Mouse (Mus musculus): ENCODE measurements around the gene Nrp1. TPM values are rescaled to one million over a fixed set of nuclear protein-coding genes. Genes with fewer than 3 reads are reported as not detected.

The Nrp1 gene
- polyA plus RNA-seq, 1 experiment from 2014 or later = 70.5 TPM

- H3K4me3 ChIP-seq = no peak overlapping the region
- H3K4me1 ChIP-seq = no peaks in the 10 kb centered on the region
- no peaks in the 10 kb centered on the region for H3K9me3 ChIP-seq
- H3K27ac ChIP-seq = no peak overlapping the region
- no peaks in the 10 kb centered on the region for H3K27me3 ChIP-seq
- H3K36me3 ChIP-seq = peaks cover 8% of the 10 kb centered on the region; the same call in 1 of the 2 replicates
- WGBS = 78% methylated on average over 3 of the region's 3 CpGs
- no peak for ATAC-seq (ENCODE audit: insufficient number of reproducible peaks, insufficient read depth, low FRiP score, low TSS enrichment)
- H3K9ac ChIP-seq = no peak overlapping the region
- no peak overlapping the region for H3K4me2 ChIP-seq (replicated peaks)
These were observed 68.7 kb downstream of the Nrp1 start for GRCm38 (mm10) chr8:128427071-128427470.

GRCm38 (mm10) chr8:128428971-128429370 lies 70.6 kb downstream of the Nrp1 start:
- WGBS = 67% methylated on average over 1 of the region's 1 CpGs
- Histone ChIP-seq H3K4me2 (replicated peaks) (no peak overlapping the region), H3K36me3 (peaks cover 14% of the 10 kb centered on the region), H3K27me3 (no peaks in the 10 kb centered on the region), H3K9me3 (no peaks in the 10 kb centered on the region), H3K27ac (no peak overlapping the region), H3K4me1 (no peaks in the 10 kb centered on the region), H3K4me3 (no peak overlapping the region), H3K9ac (no peak overlapping the region)
- ATAC-seq (ENCODE audit: insufficient number of reproducible peaks, insufficient read depth, low FRiP score, low TSS enrichment) = no peak

GRCm38 (mm10) chr8:128431082-128431481 lies 72.7 kb downstream of the Nrp1 start:
- Histone ChIP-seq H3K4me3 (no peak overlapping the region), H3K36me3 (peaks cover 33% of the 10 kb centered on the region), H3K9ac (no peak overlapping the region), H3K27me3 (no peaks in the 10 kb centered on the region), H3K27ac (no peak overlapping the region), H3K4me2 (replicated peaks) (no peak overlapping the region), H3K9me3 (no peaks in the 10 kb centered on the region), H3K4me1 (no peaks in the 10 kb centered on the region)
- WGBS = 79% methylated on average over 1 of the region's 1 CpGs
- ATAC-seq (ENCODE audit: insufficient number of reproducible peaks, insufficient read depth, low FRiP score, low TSS enrichment) = no peak

- WGBS = 72% methylated on average over 4 of the region's 4 CpGs
- no peak overlapping the region for H3K27ac ChIP-seq
- H3K4me2 ChIP-seq (replicated peaks) = no peak overlapping the region
- peaks cover 7% of the 10 kb centered on the region; the same call in 1 of the 2 replicates for H3K4me1 ChIP-seq
- no peaks in the 10 kb centered on the region for H3K27me3 ChIP-seq
- H3K36me3 ChIP-seq = peaks cover 32% of the 10 kb centered on the region
- no peaks in the 10 kb centered on the region for H3K9me3 ChIP-seq
- no peak for ATAC-seq (ENCODE audit: insufficient number of reproducible peaks, insufficient read depth, low FRiP score, low TSS enrichment)
- H3K9ac ChIP-seq = no peak overlapping the region
- no peak overlapping the region for H3K4me3 ChIP-seq
These were observed 77.3 kb downstream of the Nrp1 start for GRCm38 (mm10) chr8:128435749-128436148.

- no peak overlapping the region for H3K4me3 ChIP-seq
- peaks cover 26% of the 10 kb centered on the region for H3K36me3 ChIP-seq
- H3K9ac ChIP-seq = no peak overlapping the region
- peaks cover 20% of the 10 kb centered on the region; the same call in 1 of the 2 replicates for H3K4me1 ChIP-seq
- no peak for ATAC-seq (ENCODE audit: insufficient number of reproducible peaks, insufficient read depth, low FRiP score, low TSS enrichment)
- H3K27ac ChIP-seq = no peak overlapping the region
- H3K27me3 ChIP-seq = no peaks in the 10 kb centered on the region
- 86% methylated on average over 12 of the region's 12 CpGs for WGBS
- no peak overlapping the region for H3K4me2 ChIP-seq (replicated peaks)
- no peaks in the 10 kb centered on the region for H3K9me3 ChIP-seq
These were observed 78.9 kb downstream of the Nrp1 start for GRCm38 (mm10) chr8:128437156-128437825.

GRCm38 (mm10) chr8:128441407-128441806 lies 83.0 kb downstream of the Nrp1 start:
- peaks cover 34% of the 10 kb centered on the region; the same call in 1 of the 2 replicates for H3K4me1 ChIP-seq
- H3K36me3 ChIP-seq = no peaks in the 10 kb centered on the region
- H3K4me3 ChIP-seq = no peak overlapping the region
- H3K27ac ChIP-seq = no peak overlapping the region
- WGBS = 29% methylated on average over 1 of the region's 1 CpGs
- no peak overlapping the region for H3K9ac ChIP-seq
- no peak overlapping the region for H3K4me2 ChIP-seq (replicated peaks)
- ATAC-seq (ENCODE audit: insufficient number of reproducible peaks, insufficient read depth, low FRiP score, low TSS enrichment) = no peak
- H3K27me3 ChIP-seq = no peaks in the 10 kb centered on the region
- no peaks in the 10 kb centered on the region for H3K9me3 ChIP-seq

GRCm38 (mm10) chr8:128445596-128445995 lies 87.2 kb downstream of the Nrp1 start:
- Histone ChIP-seq H3K4me3 (no peak overlapping the region), H3K36me3 (no peaks in the 10 kb centered on the region; the same call in 1 of the 2 replicates), H3K4me2 (replicated peaks) (no peak overlapping the region), H3K27me3 (no peaks in the 10 kb centered on the region), H3K9me3 (no peaks in the 10 kb centered on the region), H3K27ac (no peak overlapping the region), H3K9ac (no peak overlapping the region), H3K4me1 (peaks cover 26% of the 10 kb centered on the region; the same call in 1 of the 2 replicates)
- WGBS = 30% methylated on average over 4 of the region's 4 CpGs
- ATAC-seq (ENCODE audit: insufficient number of reproducible peaks, insufficient read depth, low FRiP score, low TSS enrichment) = no peak

- H3K36me3 ChIP-seq = no peaks in the 10 kb centered on the region; the same call in 1 of the 2 replicates
- H3K4me2 ChIP-seq (replicated peaks) = no peak overlapping the region
- no peak overlapping the region for H3K27ac ChIP-seq
- H3K4me1 ChIP-seq = peaks cover 24% of the 10 kb centered on the region; the same call in 1 of the 2 replicates
- no peak for ATAC-seq (ENCODE audit: insufficient number of reproducible peaks, insufficient read depth, low FRiP score, low TSS enrichment)
- H3K9ac ChIP-seq = no peak overlapping the region
- no peaks in the 10 kb centered on the region for H3K9me3 ChIP-seq
- no peaks in the 10 kb centered on the region for H3K27me3 ChIP-seq
- 91% methylated on average over 3 of the region's 3 CpGs for WGBS
- no peak overlapping the region for H3K4me3 ChIP-seq
These were observed 88.2 kb downstream of the Nrp1 start for GRCm38 (mm10) chr8:128446636-128447035.

GRCm38 (mm10) chr8:128447320-128447719 lies 88.9 kb downstream of the Nrp1 start:
- 92% methylated on average over 3 of the region's 3 CpGs for WGBS
- H3K27me3 ChIP-seq = no peaks in the 10 kb centered on the region
- peaks cover 17% of the 10 kb centered on the region; the same call in 1 of the 2 replicates for H3K4me1 ChIP-seq
- ATAC-seq (ENCODE audit: insufficient number of reproducible peaks, insufficient read depth, low FRiP score, low TSS enrichment) = no peak
- H3K9me3 ChIP-seq = no peaks in the 10 kb centered on the region
- no peak overlapping the region for H3K4me2 ChIP-seq (replicated peaks)
- no peak overlapping the region for H3K9ac ChIP-seq
- H3K36me3 ChIP-seq = no peaks in the 10 kb centered on the region; the same call in 1 of the 2 replicates
- H3K27ac ChIP-seq = no peak overlapping the region
- H3K4me3 ChIP-seq = no peak overlapping the region

- Histone ChIP-seq H3K27me3 (no peaks in the 10 kb centered on the region), H3K9me3 (no peaks in the 10 kb centered on the region), H3K4me1 (peaks cover 19% of the 10 kb centered on the region), H3K9ac (no peak overlapping the region), H3K36me3 (no peaks in the 10 kb centered on the region; the same call in 1 of the 2 replicates), H3K4me2 (replicated peaks) (no peak overlapping the region), H3K27ac (no peak overlapping the region), H3K4me3 (no peak overlapping the region)
- 65% methylated on average over 9 of the region's 9 CpGs for WGBS
- no peak for ATAC-seq (ENCODE audit: insufficient number of reproducible peaks, insufficient read depth, low FRiP score, low TSS enrichment)
These were observed 92.1 kb downstream of the Nrp1 start for GRCm38 (mm10) chr8:128450390-128451032.

- Histone ChIP-seq H3K27ac (no peak overlapping the region), H3K4me2 (replicated peaks) (no peak overlapping the region), H3K9ac (no peak overlapping the region), H3K27me3 (no peaks in the 10 kb centered on the region), H3K36me3 (no peaks in the 10 kb centered on the region; the same call in 1 of the 2 replicates), H3K9me3 (no peaks in the 10 kb centered on the region), H3K4me1 (peaks cover 15% of the 10 kb centered on the region), H3K4me3 (no peak overlapping the region)
- 31% methylated on average over 1 of the region's 1 CpGs for WGBS
- no peak for ATAC-seq (ENCODE audit: insufficient number of reproducible peaks, insufficient read depth, low FRiP score, low TSS enrichment)
These were observed 92.7 kb downstream of the Nrp1 start for GRCm38 (mm10) chr8:128451121-128451520.

GRCm38 (mm10) chr8:128453471-128453870 lies 95.1 kb downstream of the Nrp1 start:
- Histone ChIP-seq H3K4me3 (no peak overlapping the region), H3K9me3 (no peaks in the 10 kb centered on the region), H3K4me2 (replicated peaks) (no peak overlapping the region), H3K36me3 (no peaks in the 10 kb centered on the region), H3K9ac (no peak overlapping the region), H3K4me1 (peaks cover 24% of the 10 kb centered on the region), H3K27ac (no peak overlapping the region), H3K27me3 (no peaks in the 10 kb centered on the region)
- WGBS = 48% methylated on average over 2 of the region's 2 CpGs
- ATAC-seq (ENCODE audit: insufficient number of reproducible peaks, insufficient read depth, low FRiP score, low TSS enrichment) = no peak

Data from embryonic facial prominence, embryonic 12.5 days (tissue).